Mouse (Mus musculus): Measurements from ENCODE around the gene Noct. TPM values are rescaled to one million over a fixed set of nuclear protein-coding genes. Genes with fewer than 3 reads are reported as not detected.
A peak's percentile ranks its signal among the peaks of the same experiment; 100 is the strongest.

Noct gene
- polyA plus RNA-seq, 1 experiment from 2014 or later: 13.7 TPM

DNA sequence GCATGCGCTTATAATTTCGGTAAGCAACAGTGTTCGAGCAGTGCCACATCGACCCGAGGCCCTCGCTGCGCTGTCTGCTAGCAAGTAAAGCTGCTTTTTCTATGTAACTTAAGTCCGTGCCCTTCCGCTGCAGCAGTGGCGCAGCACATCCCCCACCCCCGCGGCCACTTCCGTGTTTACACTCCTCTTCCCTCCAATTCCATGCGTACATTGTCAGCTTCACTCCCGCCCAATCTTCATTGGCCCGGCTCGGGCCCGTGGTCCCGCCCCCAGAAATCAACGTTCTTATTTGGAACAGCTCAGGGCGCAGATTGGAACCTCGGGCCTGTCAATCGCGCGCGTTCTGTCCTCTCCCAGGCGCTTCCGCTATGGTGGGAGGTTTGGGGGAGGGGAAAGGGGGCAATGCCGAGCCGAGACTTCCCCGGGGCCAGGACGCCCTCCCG is 51.7 kb downstream of the Noct start:
- no peaks in the 10 kb centered on the region for H3K27me3 ChIP-seq (ENCODE audit: insufficient read depth, poor library complexity, severe bottlenecking)
- peaks cover 14% of the 10 kb centered on the region for H3K4me1 ChIP-seq
- no peaks in the 10 kb centered on the region for H3K9me3 ChIP-seq
- H3K27ac ChIP-seq: peak overlapping the region; percentile 100
- H3K4me3 ChIP-seq: peak overlapping the region; percentile 98
- DNase-seq (ENCODE audit: low spot score): peak; percentile 100
- WGBS: 0% methylated on average over 32 of the region's 33 CpGs
- 0 out of 2 replicates have a peak, but pooled peaks cover 2% of the 10 kb centered on the region for H3K36me3 ChIP-seq

DNA sequence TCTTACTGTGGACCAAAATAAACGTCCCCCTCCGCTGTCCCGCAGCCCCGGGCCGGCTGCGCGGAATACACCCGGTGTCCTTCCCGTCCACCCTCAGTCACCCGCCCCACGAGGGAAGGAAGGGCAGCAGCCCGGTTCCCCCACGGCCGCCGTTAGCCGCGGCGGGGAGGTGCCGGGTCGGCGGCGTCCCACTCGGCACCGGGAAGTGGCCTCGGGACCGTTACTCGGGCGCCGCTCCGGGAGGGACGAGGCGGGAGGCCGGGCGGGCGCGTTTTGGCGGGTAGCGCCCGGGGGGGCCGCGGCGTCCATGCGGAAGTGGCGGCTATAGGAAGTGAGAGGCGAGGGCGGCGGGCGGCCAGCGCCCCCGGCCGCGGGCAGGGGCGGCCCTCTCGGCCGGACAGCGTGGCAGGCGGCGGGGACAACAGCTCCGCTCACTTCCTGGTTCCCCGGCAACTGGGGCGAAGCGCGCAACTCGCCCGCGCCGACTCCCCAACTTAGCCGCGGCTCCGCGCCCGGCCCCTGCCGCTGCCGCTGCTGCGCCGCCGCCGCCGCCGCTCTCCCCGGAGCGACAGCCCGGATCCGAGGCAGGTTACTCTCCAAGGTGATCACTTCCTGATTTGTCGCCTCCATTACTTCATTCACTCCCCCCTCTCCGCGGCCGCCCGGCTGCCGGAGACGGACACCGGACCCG is 52.3 kb downstream of the Noct start:
- no peaks in the 10 kb centered on the region for H3K9me3 ChIP-seq
- peak overlapping the region; percentile 98 for H3K4me3 ChIP-seq
- 1% methylated on average over 79 of the region's 93 CpGs for WGBS
- no peaks in the 10 kb centered on the region for H3K27me3 ChIP-seq (ENCODE audit: insufficient read depth, poor library complexity, severe bottlenecking)
- peak overlapping the region; percentile 100 for H3K27ac ChIP-seq
- peak; percentile 86 for DNase-seq (ENCODE audit: low spot score)
- peaks cover 14% of the 10 kb centered on the region for H3K4me1 ChIP-seq
- H3K36me3 ChIP-seq: 0 out of 2 replicates have a peak, but pooled peaks cover 2% of the 10 kb centered on the region

DNA sequence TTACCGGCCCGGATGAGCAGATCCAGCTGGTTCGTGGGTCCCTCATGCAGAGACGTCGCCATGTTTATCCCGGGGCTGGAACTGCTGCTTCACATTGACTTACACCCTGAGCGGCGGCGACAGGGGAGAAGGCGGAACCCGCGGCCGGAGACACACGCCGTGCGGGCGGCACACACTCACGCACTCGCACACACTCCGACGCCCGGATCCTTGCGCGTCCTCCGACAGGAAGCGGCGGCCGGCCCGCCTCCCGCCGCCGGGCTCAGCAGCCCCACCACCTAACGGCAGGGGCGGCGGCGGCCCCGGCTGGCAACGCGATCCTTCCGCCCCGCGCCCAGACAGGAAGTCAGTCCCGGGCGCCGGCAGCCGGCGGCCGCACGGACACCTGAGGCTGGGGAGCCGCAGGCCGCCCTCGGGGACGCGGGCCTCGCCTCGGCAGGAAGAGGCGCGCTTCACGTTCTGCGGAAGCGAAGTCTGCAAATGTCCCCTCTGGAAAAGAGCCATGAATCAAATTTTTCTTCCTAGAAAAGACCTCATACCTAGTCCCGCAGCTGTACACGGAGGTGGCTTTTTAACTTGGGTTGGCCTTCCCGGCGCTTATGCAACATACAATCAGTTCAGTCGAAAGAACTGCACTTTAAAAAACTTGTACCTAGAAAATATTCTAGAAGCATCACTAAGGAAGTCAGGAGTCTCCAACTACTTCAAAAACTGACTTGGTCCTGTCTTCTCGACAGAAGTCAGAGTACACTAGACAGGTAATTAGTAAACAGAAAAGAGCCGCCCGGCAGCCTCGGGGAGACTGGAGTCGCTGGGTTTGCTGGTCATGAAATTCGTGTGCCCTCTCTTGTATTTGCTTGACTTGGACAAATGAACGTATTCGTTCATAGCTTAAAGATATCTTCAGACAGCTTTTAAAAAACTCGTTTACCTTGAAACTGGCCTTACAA is 53.2 kb downstream of the Noct start:
- Histone ChIP-seq H3K36me3 (0 out of 2 replicates have a peak, but pooled peaks cover 2% of the 10 kb centered on the region), H3K4me1 (peaks cover 14% of the 10 kb centered on the region), H3K27ac (peak overlapping the region; percentile 100), H3K4me3 (peak overlapping the region; percentile 98), H3K27me3 (ENCODE audit: insufficient read depth, poor library complexity, severe bottlenecking) (no peaks in the 10 kb centered on the region), H3K9me3 (no peaks in the 10 kb centered on the region)
- peak; percentile 94 for DNase-seq (ENCODE audit: low spot score)
- WGBS: under 1% methylated on average over 75 of the region's 75 CpGs

GRCm38 (mm10) chr3:51278433-51278832 is 54.2 kb downstream of the Noct start:
- DNase-seq (ENCODE audit: low spot score): no peak

DNA sequence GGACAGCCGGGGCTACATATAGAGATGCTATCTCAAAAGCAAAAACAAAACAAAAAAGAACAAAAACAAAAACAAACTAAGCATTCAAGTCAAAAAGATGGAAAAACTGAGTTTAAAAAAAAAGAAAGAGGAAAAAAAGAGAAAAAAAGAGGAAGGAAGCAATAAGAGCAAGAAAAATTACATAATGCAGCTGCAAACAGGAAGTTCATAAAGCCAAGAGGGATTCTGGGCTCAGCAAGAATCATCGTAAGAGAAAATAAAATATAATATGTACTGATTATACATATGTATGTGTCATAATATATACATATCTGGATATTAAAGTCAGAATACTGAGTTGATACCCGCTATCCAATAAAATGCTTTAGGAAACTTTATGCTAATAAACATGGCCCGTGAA is 57.5 kb downstream of the Noct start:
- WGBS: 94% methylated on average over 4 of the region's 4 CpGs
- DNase-seq (ENCODE audit: low spot score): no peak
- Histone ChIP-seq H3K27me3 (ENCODE audit: insufficient read depth, poor library complexity, severe bottlenecking) (no peaks in the 10 kb centered on the region), H3K4me3 (no peak overlapping the region), H3K36me3 (peaks cover 5% of the 10 kb centered on the region; the same call in 1 of the 2 replicates), H3K27ac (no peak overlapping the region), H3K9me3 (no peaks in the 10 kb centered on the region), H3K4me1 (peaks cover 10% of the 10 kb centered on the region)

More at GRCm38 (mm10) chr3:51278433-51278832, 54.2 kb downstream of the Noct start:
- 69% methylated on average over 4 of the region's 4 CpGs for WGBS
- Histone ChIP-seq H3K27ac (no peak overlapping the region), H3K36me3 (no peaks in the 10 kb centered on the region), H3K4me1 (peaks cover 14% of the 10 kb centered on the region), H3K4me3 (peak overlapping the region; percentile 98; the same call in 1 of the 2 replicates), H3K9me3 (no peaks in the 10 kb centered on the region), H3K27me3 (ENCODE audit: insufficient read depth, poor library complexity, severe bottlenecking) (no peaks in the 10 kb centered on the region)

- Histone ChIP-seq H3K36me3 (peaks cover 5% of the 10 kb centered on the region; the same call in 1 of the 2 replicates), H3K9me3 (no peaks in the 10 kb centered on the region), H3K27me3 (ENCODE audit: insufficient read depth, poor library complexity, severe bottlenecking) (no peaks in the 10 kb centered on the region), H3K4me1 (peaks cover 5% of the 10 kb centered on the region; the same call in 1 of the 2 replicates), H3K4me3 (no peak overlapping the region), H3K27ac (0 out of 2 replicates have a peak overlapping the region, but pooled peaks have one; percentile 42)
- no peak for DNase-seq (ENCODE audit: low spot score)
- 60% methylated on average over 1 of the region's 1 CpGs for WGBS
These were observed 60.1 kb downstream of the Noct start for GRCm38 (mm10) chr3:51284375-51284774.

- Histone ChIP-seq H3K27ac (no peak overlapping the region; the same call in 1 of the 2 replicates), H3K27me3 (ENCODE audit: insufficient read depth, poor library complexity, severe bottlenecking) (no peaks in the 10 kb centered on the region), H3K36me3 (peaks cover 12% of the 10 kb centered on the region; the same call in 1 of the 2 replicates), H3K4me3 (no peak overlapping the region), H3K9me3 (no peaks in the 10 kb centered on the region), H3K4me1 (peaks cover 5% of the 10 kb centered on the region; the same call in 1 of the 2 replicates)
- peak; percentile 88 for DNase-seq (ENCODE audit: low spot score)
- 55% methylated on average over 11 of the region's 11 CpGs for WGBS
These were observed 64.9 kb downstream of the Noct start for GRCm38 (mm10) chr3:51288880-51289821.

GRCm38 (mm10) chr3:51294251-51294650 is 70.0 kb downstream of the Noct start:
- no peak overlapping the region for H3K27ac ChIP-seq
- H3K9me3 ChIP-seq: no peaks in the 10 kb centered on the region
- WGBS: 59% methylated on average over 2 of the region's 2 CpGs
- no peaks in the 10 kb centered on the region for H3K4me1 ChIP-seq
- DNase-seq (ENCODE audit: low spot score): no peak
- no peaks in the 10 kb centered on the region for H3K27me3 ChIP-seq (ENCODE audit: insufficient read depth, poor library complexity, severe bottlenecking)
- H3K36me3 ChIP-seq: peaks cover 15% of the 10 kb centered on the region
- no peak overlapping the region for H3K4me3 ChIP-seq

- Histone ChIP-seq H3K27me3 (ENCODE audit: insufficient read depth, poor library complexity, severe bottlenecking) (no peaks in the 10 kb centered on the region), H3K9me3 (no peaks in the 10 kb centered on the region), H3K27ac (no peak overlapping the region), H3K4me3 (no peak overlapping the region), H3K4me1 (no peaks in the 10 kb centered on the region), H3K36me3 (peaks cover 15% of the 10 kb centered on the region)
- DNase-seq (ENCODE audit: low spot score): no peak
- 75% methylated on average over 2 of the region's 2 CpGs for WGBS
These were observed 71.0 kb downstream of the Noct start for GRCm38 (mm10) chr3:51295225-51295624.

DNA sequence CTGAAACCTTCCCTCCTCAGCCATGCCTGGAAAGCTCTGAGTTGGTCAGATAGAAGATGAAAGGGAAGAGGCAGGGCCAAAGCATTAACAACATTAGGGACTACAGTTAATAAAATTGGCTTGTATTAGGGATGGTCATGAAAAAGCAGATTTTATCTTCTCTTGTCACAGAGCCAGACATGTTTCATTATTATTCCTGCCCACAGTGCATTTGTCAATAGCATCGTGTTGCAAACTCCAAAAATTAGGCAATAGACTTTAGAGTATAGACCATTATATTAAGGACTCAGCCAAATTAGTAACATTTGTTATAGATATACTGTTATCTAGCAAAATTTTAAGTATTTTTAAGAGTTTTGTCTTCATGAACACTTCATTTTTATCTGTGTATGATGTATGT is 72.5 kb downstream of the Noct start:
- Histone ChIP-seq H3K27ac (no peak overlapping the region), H3K4me1 (no peaks in the 10 kb centered on the region), H3K36me3 (peaks cover 19% of the 10 kb centered on the region), H3K9me3 (no peaks in the 10 kb centered on the region), H3K27me3 (ENCODE audit: insufficient read depth, poor library complexity, severe bottlenecking) (no peaks in the 10 kb centered on the region), H3K4me3 (no peak overlapping the region)
- 69% methylated on average over 1 of the region's 1 CpGs for WGBS
- no peak for DNase-seq (ENCODE audit: low spot score)
